Mouse (Mus musculus) hindbrain, embryonic 10.5 days (tissue): ENCODE results near the gene Gal3st2c. TPM values are rescaled to one million over a fixed set of nuclear protein-coding genes. Genes with fewer than 3 reads are reported as not detected.
"Not testable (repeated sequence)": the region's sequence is repeated elsewhere in the genome, so short reads cannot be mapped to it uniquely, and the experiment has no call there.

Experiments used
- DNase-seq: peaks from one replicate; pipeline ENCODE4 v3.0.0-alpha.2; 2017; ENCODE audit warnings: low spot score
- H3K27ac ChIP-seq: fragments of 300-500 bp; sonication (generic); 2 replicates; pipeline ENCODE4 v1.5.1; 2016; ENCODE audit warnings: mild to moderate bottlenecking, moderate library complexity
- H3K27me3 ChIP-seq: fragments of 300-500 bp; sonication (generic); 2 replicates; pipeline ENCODE4 v1.6.1; 2016; ENCODE audit warnings: mild to moderate bottlenecking; ENCODE audit not compliant: poor library complexity, insufficient read depth, severe bottlenecking
- H3K36me3 ChIP-seq: fragments of 300-500 bp; sonication (generic); 2 replicates; pipeline ENCODE4 v1.6.1; 2016; ENCODE audit warnings: mild to moderate bottlenecking, moderate library complexity
- H3K4me1 ChIP-seq: fragments of 300-500 bp; sonication (generic); replicated peaks from 2 replicates; pipeline ENCODE4 v1.6.1; 2016; ENCODE audit warnings: mild to moderate bottlenecking
- H3K4me3 ChIP-seq: fragments of 300-500 bp; sonication (generic); 2 replicates; pipeline ENCODE4 v1.5.1; 2016; ENCODE audit warnings: mild to moderate bottlenecking, moderate library complexity
- H3K9me3 ChIP-seq: fragments of 300-500 bp; sonication (generic); 2 replicates; pipeline ENCODE4 v1.6.1; 2016; ENCODE audit warnings: mild to moderate bottlenecking, moderate library complexity
- WGBS: fragments of 180-500 bp; shearing (Covaris S2); methylation state at CpG from one replicate; pipeline ENCODE4 v1.1.7; 2016; 5-methylcytosine and 5-hydroxymethylcytosine counted together
- polyA plus RNA-seq: library from polyadenylated mRNA; unstranded; fragments of >200 nt; fragmentation: Nextera tagmentation; extraction: Ambion mirVana; gene quantifications from 2 replicates; pipeline ENCODE4 v1.2.1, GENCODE M21; 2016

The Gal3st2c gene
- polyA plus RNA-seq, 1 experiment from 2014 or later: not detected

DNA sequence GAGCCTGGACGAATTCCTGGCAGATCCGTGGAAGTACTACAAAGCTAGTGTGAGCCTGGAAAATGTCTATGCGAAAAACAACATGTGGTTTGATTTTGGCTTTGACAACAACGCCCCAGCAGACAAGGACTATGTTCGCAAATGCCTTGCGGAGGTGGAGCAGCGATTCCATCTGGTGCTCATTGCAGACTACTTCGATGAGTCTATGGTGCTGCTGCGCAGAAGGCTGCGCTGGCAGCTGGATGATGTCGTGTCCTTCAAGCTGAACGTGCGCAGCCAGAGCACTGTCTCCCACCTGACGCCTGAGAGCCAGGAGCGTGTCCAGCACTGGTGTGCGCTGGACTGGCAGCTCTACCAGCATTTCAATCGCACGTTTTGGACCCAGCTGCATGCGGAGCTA is 18.5 kb downstream of the Gal3st2c start:
- H3K9me3 ChIP-seq, H3K27me3 ChIP-seq, H3K4me3 ChIP-seq, DNase-seq, H3K36me3 ChIP-seq, H3K4me1 ChIP-seq, H3K27ac ChIP-seq: not testable (repeated sequence)
- 92% methylated on average over 16 of the region's 19 CpGs for WGBS

DNA sequence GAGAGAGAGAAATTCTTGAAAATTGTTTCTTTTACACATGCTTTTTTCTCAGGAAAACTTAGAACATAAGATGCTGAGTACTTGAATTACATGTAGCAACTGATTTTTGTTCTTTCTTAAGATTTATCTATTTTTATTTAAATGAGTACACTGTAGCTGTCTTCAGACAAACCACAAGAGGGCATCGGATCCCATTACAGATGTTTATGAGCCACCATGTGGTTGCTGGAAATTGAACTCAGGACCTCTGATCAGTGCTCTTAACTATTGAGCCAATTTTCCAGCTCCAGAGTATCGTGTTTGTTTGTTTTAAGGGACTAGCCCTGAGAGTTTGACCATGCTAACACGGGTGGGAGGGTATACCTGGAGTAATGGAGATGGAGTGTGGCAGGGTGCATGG is 21.3 kb downstream of the Gal3st2c start:
- no peaks in the 10 kb centered on the region for H3K9me3 ChIP-seq
- H3K4me1 ChIP-seq: no peaks in the 10 kb centered on the region
- WGBS: 65% methylated on average over 3 of the region's 3 CpGs
- no peak for DNase-seq
- no peak overlapping the region for H3K4me3 ChIP-seq
- no peaks in the 10 kb centered on the region for H3K36me3 ChIP-seq
- H3K27me3 ChIP-seq: no peaks in the 10 kb centered on the region
- H3K27ac ChIP-seq: no peak overlapping the region

DNA sequence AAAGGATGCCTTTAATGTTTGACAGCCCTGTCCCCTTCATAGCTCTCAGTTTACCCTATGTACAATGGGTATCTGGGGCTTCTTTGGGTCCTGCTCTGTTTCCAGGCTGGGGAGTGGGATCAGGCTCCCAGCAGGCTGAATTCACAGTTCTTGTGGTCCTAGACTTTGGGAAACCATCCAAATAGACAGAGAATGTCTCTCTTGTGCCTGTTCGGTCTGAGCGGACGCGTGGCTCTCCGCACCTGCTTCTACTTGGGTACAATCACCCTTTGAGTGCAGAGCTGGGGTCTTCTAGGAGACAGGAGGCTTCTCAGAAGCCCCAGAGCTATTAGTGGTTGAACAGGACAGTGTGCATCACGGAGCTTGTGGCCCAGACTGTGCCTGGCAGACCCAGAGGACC is 29.8 kb downstream of the Gal3st2c start, which contains the start of gene Neu4:
Neu4 (plus strand) TSS at position 301 of the 400 bp plus-strand sequence.
- H3K4me1 ChIP-seq: no peaks in the 10 kb centered on the region
- no peaks in the 10 kb centered on the region for H3K9me3 ChIP-seq
- no peak within 1 kb of the TSS for H3K27ac ChIP-seq
- H3K27me3 ChIP-seq: no peaks in the 10 kb centered on the region
- H3K36me3 ChIP-seq: no peaks in the 10 kb centered on the region
- no peak for DNase-seq
- no peak within 1 kb of the TSS for H3K4me3 ChIP-seq
- WGBS: 88% methylated on average over 6 of the region's 6 CpGs

DNA sequence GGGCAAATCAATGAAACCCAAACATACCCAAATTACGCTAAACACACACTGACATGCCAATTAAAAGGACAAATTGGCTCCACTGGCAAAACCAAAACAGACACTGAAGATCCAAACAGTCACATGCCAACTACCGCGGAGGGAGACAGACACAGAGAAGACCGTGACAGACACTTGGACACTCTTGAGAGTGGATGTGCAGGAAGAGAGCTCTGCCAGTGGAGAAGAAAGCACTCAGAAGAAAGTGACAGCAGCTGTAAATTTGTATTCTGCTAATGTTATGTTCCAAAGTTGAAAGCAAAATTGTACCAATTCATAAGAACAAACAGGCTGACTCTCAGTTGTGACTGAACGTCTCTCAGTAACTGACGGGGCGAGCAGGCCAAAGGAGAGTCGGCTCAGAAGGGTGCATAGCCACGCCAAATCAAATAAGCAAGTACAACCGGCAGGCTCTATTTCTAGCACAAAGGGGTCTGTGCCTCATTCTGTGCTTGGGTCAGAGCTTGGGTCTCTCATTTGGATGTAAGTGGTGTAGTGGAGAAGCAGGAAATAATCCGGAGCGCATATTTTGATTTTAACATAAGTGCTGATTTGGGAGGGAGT is 37.3 kb downstream of the Gal3st2c start:
- Histone ChIP-seq H3K27me3 (no peaks in the 10 kb centered on the region), H3K9me3 (no peaks in the 10 kb centered on the region), H3K4me3 (no peak overlapping the region), H3K36me3 (no peaks in the 10 kb centered on the region), H3K27ac (no peak overlapping the region), H3K4me1 (no peaks in the 10 kb centered on the region)
- DNase-seq: no peak
- WGBS: 86% methylated on average over 12 of the region's 12 CpGs

DNA sequence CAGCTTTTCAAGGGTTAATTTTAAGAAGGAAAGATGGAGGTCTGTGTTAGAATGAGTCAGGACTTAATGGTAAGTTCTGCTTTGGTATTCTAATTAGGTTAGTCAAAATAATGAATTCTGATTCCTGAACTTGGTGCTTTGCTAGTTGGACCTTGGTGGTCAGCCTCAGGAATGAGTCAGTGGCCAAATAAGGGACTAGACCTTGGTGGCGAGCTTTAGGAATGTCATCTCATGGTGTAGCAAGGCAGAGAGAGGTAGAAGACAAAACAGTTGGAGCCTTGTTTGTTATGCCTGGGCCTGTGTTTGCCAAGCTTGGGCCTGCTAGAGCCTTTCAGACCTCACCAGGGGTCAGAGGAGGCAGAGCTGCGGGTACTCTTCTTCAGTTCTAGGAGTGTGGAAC is 38.4 kb downstream of the Gal3st2c start:
- Histone ChIP-seq H3K9me3 (no peaks in the 10 kb centered on the region), H3K36me3 (no peaks in the 10 kb centered on the region), H3K27ac (no peak overlapping the region), H3K27me3 (no peaks in the 10 kb centered on the region), H3K4me1 (no peaks in the 10 kb centered on the region), H3K4me3 (no peak overlapping the region)
- no peak for DNase-seq
- 78% methylated on average over 2 of the region's 2 CpGs for WGBS

DNA sequence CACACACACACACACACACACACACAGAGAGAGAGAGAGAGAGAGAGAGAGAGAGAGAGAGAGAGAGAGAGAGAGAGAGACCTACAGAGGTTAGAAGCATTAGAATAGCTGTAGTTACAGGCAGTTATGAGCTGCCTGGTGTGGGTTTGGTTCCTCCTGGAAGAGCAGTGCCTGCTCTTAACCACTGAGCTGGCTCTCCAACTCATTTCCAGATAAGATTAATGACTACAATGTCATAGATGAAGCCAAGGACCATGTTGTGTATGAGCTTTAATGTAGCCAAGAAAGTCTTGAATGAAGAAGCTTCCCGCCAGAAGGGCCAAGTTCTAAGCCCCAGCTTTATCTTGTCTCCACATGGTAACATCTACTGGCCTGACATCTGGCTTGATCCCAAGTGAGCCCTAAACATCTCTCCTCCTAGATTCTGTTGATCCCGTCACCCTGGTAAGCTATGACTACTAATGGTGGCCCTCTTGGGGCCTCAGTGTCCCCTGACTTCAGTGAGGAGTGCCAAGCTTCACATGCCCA is 42.8 kb downstream of the Gal3st2c start:
- no peaks in the 10 kb centered on the region for H3K27me3 ChIP-seq
- H3K27ac ChIP-seq: no peak overlapping the region
- no peaks in the 10 kb centered on the region for H3K36me3 ChIP-seq
- DNase-seq: no peak
- no peak overlapping the region for H3K4me3 ChIP-seq
- peaks cover 10% of the 10 kb centered on the region for H3K4me1 ChIP-seq
- WGBS: 87% methylated on average over 2 of the region's 2 CpGs
- H3K9me3 ChIP-seq: no peaks in the 10 kb centered on the region

DNA sequence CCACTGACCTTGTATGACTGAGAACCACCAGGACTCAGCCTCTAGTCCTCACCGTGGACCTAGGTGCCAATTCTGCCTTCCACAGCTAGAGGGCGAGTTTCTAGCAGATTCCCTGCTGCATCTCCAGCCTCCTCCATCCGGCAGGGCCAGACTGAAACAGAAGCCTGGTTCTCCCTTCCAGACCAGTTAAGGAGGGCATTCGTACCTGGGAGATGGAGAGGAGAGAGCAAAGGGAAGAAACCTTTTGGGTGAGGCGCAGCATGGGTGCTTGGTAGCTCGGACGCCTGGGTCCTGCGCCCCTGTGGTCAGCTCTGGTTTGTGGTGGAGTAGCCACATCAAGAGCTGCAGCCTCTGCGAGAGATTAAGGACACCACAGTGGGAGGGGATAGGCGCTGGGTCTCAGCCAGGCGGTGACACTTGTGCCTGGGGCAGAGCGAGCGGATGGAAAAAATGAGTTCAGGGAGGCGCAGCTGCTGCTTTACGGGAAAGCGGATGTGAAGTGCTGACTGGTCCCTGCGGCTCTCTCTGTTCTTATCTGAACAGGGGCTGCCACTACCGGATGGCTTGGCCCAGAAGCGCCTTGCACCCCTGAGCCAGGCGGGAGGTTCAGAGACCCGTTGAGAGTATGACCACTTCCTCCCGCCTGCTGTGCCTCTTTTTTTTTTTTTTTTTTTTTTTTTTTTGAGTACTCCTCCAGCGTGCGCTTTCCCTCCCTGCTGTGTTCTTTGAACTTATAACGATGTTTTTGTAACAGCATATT is 44.9 kb downstream of the Gal3st2c start:
- Histone ChIP-seq H3K36me3 (no peaks in the 10 kb centered on the region), H3K9me3 (no peaks in the 10 kb centered on the region), H3K4me1 (peaks cover 10% of the 10 kb centered on the region), H3K27me3 (no peaks in the 10 kb centered on the region), H3K27ac (peak overlapping the region; percentile 82), H3K4me3 (peak overlapping the region; percentile 56)
- whole genome bisulfite sequencing: under 1% methylated on average over 25 of the region's 25 CpGs
- DNase-seq: peak; percentile 88

DNA sequence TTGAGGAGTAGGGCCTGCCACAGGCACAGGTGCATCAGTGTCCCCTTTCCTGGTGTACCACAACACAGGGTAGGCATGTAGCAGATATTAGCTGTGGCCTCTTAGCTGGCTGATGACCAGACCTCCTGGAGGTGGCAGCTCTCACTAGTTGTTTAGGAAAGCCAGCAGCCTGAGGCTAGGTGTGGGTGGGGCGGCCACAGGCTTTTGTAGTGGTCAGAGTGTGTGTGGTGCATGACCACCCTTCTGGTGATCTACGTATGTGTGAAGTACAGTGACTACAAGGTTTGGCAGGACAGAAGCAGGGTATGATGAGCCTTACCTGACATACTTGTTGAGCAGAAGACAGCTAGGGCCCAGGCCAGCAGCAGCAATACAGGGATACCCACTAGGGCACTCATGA is 50.1 kb downstream of the Gal3st2c start:
- H3K27ac ChIP-seq: no peak overlapping the region
- H3K4me3 ChIP-seq: no peak overlapping the region
- DNase-seq: no peak
- H3K36me3 ChIP-seq: no peaks in the 10 kb centered on the region
- peaks cover 5% of the 10 kb centered on the region for H3K4me1 ChIP-seq
- H3K9me3 ChIP-seq: no peaks in the 10 kb centered on the region
- WGBS: 88% methylated on average over 2 of the region's 2 CpGs
- H3K27me3 ChIP-seq: no peaks in the 10 kb centered on the region

DNA sequence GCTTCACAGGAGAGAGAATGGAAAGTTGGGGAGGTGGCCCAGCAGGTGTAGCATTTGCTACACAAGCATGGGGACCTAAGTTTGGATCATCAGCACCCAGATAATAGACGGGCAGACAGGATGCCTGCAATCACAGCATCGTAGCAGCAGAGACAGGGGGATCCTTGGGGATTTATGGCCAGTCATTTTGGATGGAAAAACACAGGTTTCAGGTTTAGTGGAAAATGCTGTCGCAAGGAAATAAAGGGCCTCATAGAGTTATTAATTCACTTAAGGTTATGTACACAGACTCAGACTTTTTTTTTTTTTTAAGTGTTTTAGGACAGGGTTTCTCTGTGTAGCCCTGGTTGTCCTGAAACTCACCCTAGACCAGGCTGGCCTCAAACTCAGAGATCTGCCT is 55.2 kb downstream of the Gal3st2c start:
- DNase-seq: no peak
- no peak overlapping the region for H3K27ac ChIP-seq
- 81% methylated on average over 3 of the region's 3 CpGs for WGBS
- H3K4me3 ChIP-seq: no peak overlapping the region
- H3K27me3 ChIP-seq: no peaks in the 10 kb centered on the region
- H3K4me1 ChIP-seq: no peaks in the 10 kb centered on the region
- no peaks in the 10 kb centered on the region for H3K36me3 ChIP-seq
- H3K9me3 ChIP-seq: no peaks in the 10 kb centered on the region

DNA sequence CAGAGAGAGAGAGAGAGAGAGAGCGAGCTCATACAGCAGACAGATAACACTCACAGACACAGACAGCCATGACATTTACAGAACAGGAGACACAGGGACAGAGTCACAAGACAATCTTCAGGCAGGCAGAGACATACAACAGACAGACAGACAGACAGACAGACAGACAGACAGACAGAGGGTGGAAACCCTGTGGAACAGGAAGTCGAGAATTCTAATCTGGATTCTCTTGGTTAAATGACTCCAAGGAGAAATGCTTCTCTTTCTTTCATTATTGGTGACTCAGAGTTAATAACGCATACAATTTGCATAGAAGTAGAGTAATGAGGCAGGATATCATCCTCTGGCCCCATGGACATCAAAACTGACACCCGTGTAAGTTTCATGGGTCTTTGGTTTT is 56.2 kb downstream of the Gal3st2c start:
- H3K4me1 ChIP-seq: no peaks in the 10 kb centered on the region
- WGBS: 87% methylated on average over 4 of the region's 4 CpGs
- H3K36me3 ChIP-seq: no peaks in the 10 kb centered on the region
- no peak overlapping the region for H3K27ac ChIP-seq
- no peaks in the 10 kb centered on the region for H3K9me3 ChIP-seq
- H3K27me3 ChIP-seq: no peaks in the 10 kb centered on the region
- DNase-seq: no peak
- H3K4me3 ChIP-seq: no peak overlapping the region

DNA sequence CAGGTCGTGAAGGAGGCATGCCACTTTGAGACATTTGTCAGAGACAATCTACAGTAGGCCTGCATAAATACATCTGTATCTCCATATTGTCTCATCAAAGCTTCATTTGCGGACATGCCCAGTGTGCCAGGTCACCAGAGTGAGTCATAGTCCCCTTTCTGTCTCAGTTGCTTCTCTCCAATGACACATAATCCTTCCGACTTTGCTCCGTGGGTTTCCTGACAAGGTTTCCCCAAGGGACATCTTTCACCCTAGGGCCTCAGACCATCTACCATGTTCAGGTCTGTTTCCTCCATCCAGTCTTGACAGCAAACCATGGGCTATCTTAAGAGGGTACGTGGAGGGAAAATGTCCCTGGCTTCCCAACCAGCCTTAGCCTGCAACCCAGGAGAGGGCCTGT is 60.8 kb downstream of the Gal3st2c start:
- Histone ChIP-seq H3K27ac (no peak overlapping the region), H3K4me1 (0 out of 2 replicates have a peak, but pooled peaks cover 3% of the 10 kb centered on the region), H3K27me3 (no peaks in the 10 kb centered on the region), H3K36me3 (no peaks in the 10 kb centered on the region), H3K4me3 (no peak overlapping the region), H3K9me3 (no peaks in the 10 kb centered on the region)
- WGBS: 88% methylated on average over 5 of the region's 5 CpGs
- DNase-seq: no peak

DNA sequence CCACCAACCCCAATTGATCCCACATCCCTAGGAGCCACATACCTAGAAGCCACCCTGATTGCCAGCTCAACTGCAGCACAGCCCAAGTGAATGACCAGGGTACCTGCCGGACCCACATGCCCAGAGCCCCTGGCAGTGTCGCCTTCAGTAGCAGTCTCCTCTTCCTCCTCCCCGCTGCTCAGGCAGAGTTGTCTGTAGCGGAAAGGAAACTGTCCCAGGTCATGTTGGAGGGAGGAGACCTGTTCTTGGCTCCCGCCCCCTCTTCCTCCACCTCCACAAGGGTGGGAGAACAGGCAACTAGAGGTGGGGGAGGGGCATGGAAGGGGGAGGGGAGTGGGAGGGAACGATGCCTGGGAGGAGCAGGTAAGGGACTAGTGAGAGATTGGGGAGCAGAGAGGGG is 62.1 kb downstream of the Gal3st2c start, which contains the start of gene Pdcd1:
Pdcd1 (minus strand) TSS at position 181 of the 400 bp plus-strand sequence.
- WGBS: 62% methylated on average over 6 of the region's 6 CpGs
- no peak within 1 kb of the TSS for H3K27ac ChIP-seq
- DNase-seq: no peak

DNA sequence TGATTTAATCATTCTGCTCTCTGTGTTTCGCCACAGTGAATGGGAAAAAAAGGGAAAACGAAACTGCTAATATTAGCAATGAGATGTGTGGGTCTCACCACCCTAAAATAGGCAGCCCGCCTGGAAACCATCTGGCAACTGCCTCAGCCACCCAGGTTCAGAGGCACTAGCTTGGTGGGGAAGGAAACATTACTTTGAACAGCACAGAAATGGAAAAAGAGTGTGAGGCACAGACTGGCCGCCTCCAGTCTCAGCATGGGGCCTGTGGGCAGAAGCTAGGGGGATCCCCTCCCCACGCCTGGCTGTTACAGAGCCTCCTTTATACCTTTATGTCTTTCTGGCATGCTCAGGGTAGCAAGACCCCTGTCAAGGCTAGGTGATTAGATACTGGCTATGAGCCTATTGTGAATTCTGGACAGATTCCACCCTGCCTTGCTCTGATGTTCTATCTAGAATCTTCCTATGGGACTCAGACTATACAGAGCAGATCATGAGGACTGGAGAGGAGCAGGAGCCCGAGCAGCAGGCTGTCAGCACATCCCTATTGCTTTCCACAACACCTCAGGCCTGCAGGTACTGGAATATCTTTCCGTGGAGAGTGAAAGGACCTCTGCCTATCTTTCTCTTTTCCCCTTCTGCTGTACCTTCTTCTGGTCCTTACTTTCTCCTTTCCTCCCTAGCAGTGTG is 63.4 kb downstream of the Gal3st2c start:
- WGBS: 75% methylated on average over 7 of the region's 7 CpGs
- Histone ChIP-seq H3K4me1 (0 out of 2 replicates have a peak, but pooled peaks cover 3% of the 10 kb centered on the region), H3K36me3 (no peaks in the 10 kb centered on the region), H3K4me3 (no peak overlapping the region), H3K27ac (no peak overlapping the region), H3K27me3 (no peaks in the 10 kb centered on the region), H3K9me3 (no peaks in the 10 kb centered on the region)
- DNase-seq: no peak

More for the DNA sequence above, 62.1 kb downstream of the Gal3st2c start, which contains the start of gene Pdcd1:
- Histone ChIP-seq H3K27me3 (no peaks in the 10 kb centered on the region), H3K36me3 (no peaks in the 10 kb centered on the region), H3K9me3 (no peaks in the 10 kb centered on the region), H3K4me3 (no peak within 1 kb of the TSS), H3K4me1 (0 out of 2 replicates have a peak, but pooled peaks cover 3% of the 10 kb centered on the region)
